Mouse (Mus musculus) mouse trophoblast stem cell (cell line): ENCODE results near the gene Hexa.

Experiments
- in situ Hi-C, 2 experiments: fragments of 300-500 bp; cut with MseI, MboI; formaldehyde crosslinking; loops; 2 replicates in 1 of 2; 3 replicates in 1 of 2; pipeline ENCODE4 v1.15.1; 2025

The Hexa gene

GRCm38 (mm10) chr9:59552610-59553009, 13.3 kb downstream of the Hexa start:
- in situ Hi-C loops = no loop called here

GRCm38 (mm10) chr9:59553719-59554118, 14.4 kb downstream of the Hexa start:
- in situ Hi-C loops = no loop called here

GRCm38 (mm10) chr9:59565600-59565999, 26.3 kb downstream of the Hexa start:
- in situ Hi-C loops = no loop called here

- in situ Hi-C loops = no loop called here
Measured at GRCm38 (mm10) chr9:59567111-59567510, 27.8 kb downstream of the Hexa start.

GRCm38 (mm10) chr9:59571852-59572251, 32.5 kb downstream of the Hexa start:
- in situ Hi-C loops = no loop called here

- in situ Hi-C loops = no loop called here
Measured at GRCm38 (mm10) chr9:59577401-59577800, 38.1 kb downstream of the Hexa start.

- in situ Hi-C loops = no loop called here
Measured at GRCm38 (mm10) chr9:59577844-59578504, 38.6 kb downstream of the Hexa start, which contains the start of gene Celf6. Celf6 (plus strand) TSS chr9:59577917.

GRCm38 (mm10) chr9:59578505-59578867, 39.1 kb downstream of the Hexa start:
- in situ Hi-C loops = no loop called here

- in situ Hi-C loops = no loop called here
Measured at GRCm38 (mm10) chr9:59584871-59585308, 45.5 kb downstream of the Hexa start.

GRCm38 (mm10) chr9:59588252-59588651, 48.9 kb downstream of the Hexa start:
- in situ Hi-C loops = no loop called here

- in situ Hi-C loops = no loop called here
Measured at GRCm38 (mm10) chr9:59588710-59589671, 49.7 kb downstream of the Hexa start.

- in situ Hi-C loops = no loop called here
Measured at GRCm38 (mm10) chr9:59589703-59590439, 50.5 kb downstream of the Hexa start.

- in situ Hi-C loops = no loop called here
Measured at GRCm38 (mm10) chr9:59601661-59602060, 62.3 kb downstream of the Hexa start.

- in situ Hi-C loops = no loop called here
Measured at GRCm38 (mm10) chr9:59605967-59606366, 66.6 kb downstream of the Hexa start.

GRCm38 (mm10) chr9:59610950-59611349, 71.6 kb downstream of the Hexa start:
- in situ Hi-C loops = no loop called here
